Mouse (Mus musculus) embryonic facial prominence, embryonic 15.5 days (tissue): Measurements from ENCODE around the gene Mtx2. TPM values are rescaled to one million over a fixed set of nuclear protein-coding genes. Genes with fewer than 3 reads are reported as not detected.
A peak's percentile ranks its signal among the peaks of the same experiment; 100 is the strongest.

Experiments used
- ATAC-seq: fragments of 200-750 bp; cut with Nextera tagmentation; 2 replicates; pipeline ENCODE4 v1.8.0; 2017; ENCODE audit warnings: low read depth, moderate TSS enrichment; ENCODE audit not compliant: insufficient number of reproducible peaks, low FRiP score, low TSS enrichment
- H3K27ac ChIP-seq: fragments of 300-500 bp; sonication (generic); replicated peaks from 2 replicates; pipeline ENCODE4 v1.5.1; 2015; ENCODE audit warnings: mild to moderate bottlenecking, inconsistent platforms
- H3K27me3 ChIP-seq: fragments of 300-500 bp; sonication (generic); 2 replicates; pipeline ENCODE4 v1.6.1; 2015; ENCODE audit warnings: inconsistent platforms
- H3K36me3 ChIP-seq: fragments of 300-500 bp; sonication (generic); 2 replicates; pipeline ENCODE4 v1.6.1; 2015; ENCODE audit warnings: mild to moderate bottlenecking, inconsistent platforms
- H3K4me1 ChIP-seq: fragments of 300-500 bp; sonication (generic); 2 replicates; pipeline ENCODE4 v1.6.1; 2015; ENCODE audit warnings: inconsistent platforms
- H3K4me2 ChIP-seq: fragments of 300-500 bp; sonication (generic); replicated peaks from 2 replicates; pipeline ENCODE4 v1.6.1; 2015; ENCODE audit warnings: mild to moderate bottlenecking, inconsistent platforms
- H3K4me3 ChIP-seq: fragments of 300-500 bp; sonication (generic); replicated peaks from 2 replicates; pipeline ENCODE4 v1.5.1; 2015; ENCODE audit warnings: mild to moderate bottlenecking, inconsistent platforms
- H3K9ac ChIP-seq: fragments of 300-500 bp; sonication (generic); 2 replicates; pipeline ENCODE4 v1.6.1; 2015; ENCODE audit warnings: inconsistent platforms
- H3K9me3 ChIP-seq: fragments of 300-500 bp; sonication (generic); replicated peaks from 2 replicates; pipeline ENCODE4 v1.6.1; 2016; ENCODE audit warnings: inconsistent platforms
- WGBS: fragments of 180-500 bp; shearing (Covaris S2); methylation state at CpG from one replicate; pipeline ENCODE4 v1.1.7; 2015; 5-methylcytosine and 5-hydroxymethylcytosine counted together
- polyA plus RNA-seq: library from polyadenylated mRNA; unstranded; fragments of >200 nt; fragmentation: Nextera tagmentation; extraction: Ambion mirVana; gene quantifications from 2 replicates; pipeline ENCODE4 v1.2.1, GENCODE M21; 2015

Gene Mtx2
- polyA plus RNA-seq, 1 experiment from 2014 or later = 102 TPM

GRCm38 (mm10) chr2:74865414-74865813 is 39.8 kb downstream of the Mtx2 start:
- no peak for ATAC-seq
- no peak overlapping the region for H3K9ac ChIP-seq
- no peak overlapping the region for H3K4me2 ChIP-seq
- H3K27me3 ChIP-seq = no peaks in the 10 kb centered on the region
- H3K4me1 ChIP-seq = no peaks in the 10 kb centered on the region
- H3K27ac ChIP-seq = no peak overlapping the region
- no peak overlapping the region for H3K4me3 ChIP-seq
- no peaks in the 10 kb centered on the region for H3K9me3 ChIP-seq
- H3K36me3 ChIP-seq = peaks cover 3% of the 10 kb centered on the region; the same call in 1 of the 2 replicates

- 88% methylated on average over 9 of the region's 9 CpGs for WGBS
- H3K9ac ChIP-seq = no peak overlapping the region
- no peaks in the 10 kb centered on the region for H3K9me3 ChIP-seq
- H3K4me1 ChIP-seq = no peaks in the 10 kb centered on the region
- H3K36me3 ChIP-seq = peaks cover 6% of the 10 kb centered on the region; the same call in 1 of the 2 replicates
- no peak for ATAC-seq
- no peak overlapping the region for H3K4me2 ChIP-seq
- H3K4me3 ChIP-seq = no peak overlapping the region
- H3K27me3 ChIP-seq = no peaks in the 10 kb centered on the region
- no peak overlapping the region for H3K27ac ChIP-seq
Observed at GRCm38 (mm10) chr2:74874043-74874442, 48.4 kb downstream of the Mtx2 start.

DNA sequence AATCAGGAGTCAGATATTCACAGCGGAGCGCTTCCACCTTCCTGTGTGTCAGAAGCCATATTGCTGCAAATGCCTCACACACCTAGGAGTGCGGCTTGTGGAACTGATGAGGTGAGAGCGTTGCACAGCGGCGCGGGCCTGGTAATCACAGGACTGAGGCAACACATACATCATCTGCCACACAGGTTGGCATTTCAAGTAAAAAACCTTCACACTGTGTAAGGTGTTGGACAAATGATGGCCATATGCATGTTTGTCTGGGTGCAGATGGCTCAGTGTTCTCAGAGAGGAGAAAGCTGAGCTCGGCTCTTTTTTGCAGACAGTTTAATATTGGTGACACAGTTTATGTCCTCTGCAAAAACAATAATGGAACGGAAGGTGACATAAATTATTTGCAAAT is 58.8 kb downstream of the Mtx2 start:
- Histone ChIP-seq H3K27ac (no peak overlapping the region), H3K4me1 (0 out of 2 replicates have a peak, but pooled peaks cover 3% of the 10 kb centered on the region), H3K4me3 (no peak overlapping the region), H3K27me3 (no peaks in the 10 kb centered on the region), H3K4me2 (no peak overlapping the region), H3K9ac (no peak overlapping the region), H3K9me3 (no peaks in the 10 kb centered on the region), H3K36me3 (0 out of 2 replicates have a peak, but pooled peaks cover 5% of the 10 kb centered on the region)
- no peak for ATAC-seq
- 91% methylated on average over 9 of the region's 9 CpGs for WGBS

GRCm38 (mm10) chr2:74891868-74892267 is 66.3 kb downstream of the Mtx2 start:
- WGBS = 73% methylated on average over 5 of the region's 5 CpGs
- Histone ChIP-seq H3K4me2 (no peak overlapping the region), H3K27ac (no peak overlapping the region), H3K4me1 (peaks cover 6% of the 10 kb centered on the region; the same call in 1 of the 2 replicates), H3K4me3 (no peak overlapping the region), H3K27me3 (no peaks in the 10 kb centered on the region), H3K9ac (no peak overlapping the region), H3K9me3 (no peaks in the 10 kb centered on the region), H3K36me3 (no peaks in the 10 kb centered on the region)
- no peak for ATAC-seq

- 68% methylated on average over 7 of the region's 7 CpGs for WGBS
- Histone ChIP-seq H3K4me3 (no peak overlapping the region), H3K36me3 (no peaks in the 10 kb centered on the region), H3K9ac (no peak overlapping the region), H3K27me3 (no peaks in the 10 kb centered on the region), H3K9me3 (no peaks in the 10 kb centered on the region), H3K4me2 (no peak overlapping the region), H3K27ac (0 out of 2 replicates have a peak overlapping the region, but pooled peaks have one; percentile 51), H3K4me1 (peaks cover 6% of the 10 kb centered on the region; the same call in 1 of the 2 replicates)
- ATAC-seq = no peak
Observed at GRCm38 (mm10) chr2:74892881-74893615, 67.4 kb downstream of the Mtx2 start.

- Histone ChIP-seq H3K9me3 (no peaks in the 10 kb centered on the region), H3K9ac (no peak overlapping the region), H3K36me3 (no peaks in the 10 kb centered on the region), H3K4me3 (no peak overlapping the region), H3K27ac (peak overlapping the region; percentile 51), H3K27me3 (no peaks in the 10 kb centered on the region), H3K4me2 (no peak overlapping the region), H3K4me1 (peaks cover 6% of the 10 kb centered on the region; the same call in 1 of the 2 replicates)
- WGBS = 20% methylated on average over 2 of the region's 2 CpGs
- ATAC-seq = peak; percentile 57; the same call in 1 of the 2 replicates
Observed at GRCm38 (mm10) chr2:74894061-74894460, 68.5 kb downstream of the Mtx2 start.

- Histone ChIP-seq H3K9me3 (no peaks in the 10 kb centered on the region), H3K36me3 (no peaks in the 10 kb centered on the region), H3K27ac (0 out of 2 replicates have a peak overlapping the region, but pooled peaks have one; percentile 34), H3K27me3 (no peaks in the 10 kb centered on the region), H3K4me3 (no peak overlapping the region), H3K4me2 (no peak overlapping the region), H3K4me1 (0 out of 2 replicates have a peak, but pooled peaks cover 9% of the 10 kb centered on the region), H3K9ac (no peak overlapping the region)
- no peak for ATAC-seq
- WGBS = 20% methylated on average over 5 of the region's 5 CpGs
Observed at GRCm38 (mm10) chr2:74899973-74900372, 74.4 kb downstream of the Mtx2 start.

GRCm38 (mm10) chr2:74901764-74902295 is 76.2 kb downstream of the Mtx2 start:
- H3K4me2 ChIP-seq = no peak overlapping the region
- H3K9me3 ChIP-seq = no peaks in the 10 kb centered on the region
- 37% methylated on average over 3 of the region's 3 CpGs for WGBS
- H3K9ac ChIP-seq = no peak overlapping the region
- no peaks in the 10 kb centered on the region for H3K27me3 ChIP-seq
- ATAC-seq = no peak
- no peak overlapping the region for H3K27ac ChIP-seq
- H3K4me3 ChIP-seq = no peak overlapping the region
- peaks cover 10% of the 10 kb centered on the region; the same call in 1 of the 2 replicates for H3K4me1 ChIP-seq
- no peaks in the 10 kb centered on the region for H3K36me3 ChIP-seq

DNA sequence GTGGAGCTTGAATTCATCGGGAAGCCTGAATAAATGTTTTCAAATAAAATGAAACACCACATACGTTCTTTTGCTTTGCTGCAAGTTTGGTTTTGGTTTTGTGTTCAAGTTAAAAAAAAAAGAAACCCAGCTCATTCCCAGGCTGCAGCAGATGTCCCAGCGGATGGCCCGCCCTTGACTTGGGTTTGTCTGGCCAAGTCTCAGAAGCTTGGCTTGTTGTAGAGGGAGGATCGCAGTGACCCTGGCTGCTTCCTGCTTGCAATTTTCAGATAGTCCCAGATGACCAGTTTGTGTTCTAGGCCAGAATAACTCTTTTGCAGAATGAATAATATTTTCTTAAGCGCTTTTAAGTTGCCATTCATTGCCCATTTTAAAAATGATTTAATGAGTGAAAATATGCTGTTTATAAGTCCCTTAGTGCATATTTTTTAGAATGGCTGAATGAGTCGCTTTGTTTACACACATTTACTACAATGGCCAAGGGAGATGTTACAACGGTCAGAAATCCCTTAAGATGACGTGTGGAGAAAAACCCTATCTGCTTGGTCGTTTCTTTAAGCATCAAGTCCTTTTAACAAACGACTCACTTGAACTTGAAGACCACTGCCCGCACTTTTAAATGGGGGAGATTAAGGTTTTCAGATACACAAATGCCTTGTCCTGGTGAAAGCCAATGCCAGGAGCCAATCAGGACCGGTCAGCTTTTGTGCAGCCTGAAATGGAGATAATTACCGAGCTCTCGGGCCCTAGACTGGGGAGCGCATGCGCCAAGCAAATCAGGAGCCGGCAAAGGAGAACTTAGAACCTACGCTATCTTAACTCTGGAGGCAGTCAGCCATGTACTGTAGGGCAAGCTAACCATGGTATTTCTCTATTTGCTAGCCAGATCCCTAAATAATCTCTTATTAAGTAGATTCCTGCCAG is 82.0 kb downstream of the Mtx2 start:
- Histone ChIP-seq H3K4me3 (0 out of 2 replicates have a peak overlapping the region, but pooled peaks have one; percentile 5), H3K4me1 (peaks cover 8% of the 10 kb centered on the region; the same call in 1 of the 2 replicates), H3K27ac (peak overlapping the region; percentile 59; the same call in 1 of the 2 replicates), H3K27me3 (no peaks in the 10 kb centered on the region), H3K9me3 (no peaks in the 10 kb centered on the region), H3K4me2 (peak overlapping the region; percentile 4; the same call in 1 of the 2 replicates), H3K9ac (no peak overlapping the region), H3K36me3 (no peaks in the 10 kb centered on the region)
- no peak for ATAC-seq
- 52% methylated on average over 19 of the region's 19 CpGs for WGBS

DNA sequence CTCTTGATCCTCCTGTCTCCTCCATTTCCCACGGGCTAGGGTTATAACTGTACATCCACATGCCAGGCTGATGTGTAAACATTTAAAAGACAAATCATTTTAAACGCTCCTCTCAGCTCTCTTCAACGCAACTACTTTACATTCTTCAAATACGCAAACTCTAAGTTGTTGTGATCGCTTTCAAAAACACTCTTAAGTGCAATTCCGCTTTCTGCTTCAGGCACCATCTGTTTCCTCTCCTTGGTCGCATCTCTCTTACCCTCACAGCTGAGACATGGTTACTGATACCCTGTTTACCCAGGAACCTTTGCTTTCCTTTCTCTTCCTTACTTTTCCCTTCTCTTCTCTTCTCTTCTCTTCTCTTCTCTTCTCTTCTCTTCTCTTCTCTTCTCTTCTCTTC is 86.4 kb downstream of the Mtx2 start:
- Histone ChIP-seq H3K9ac (no peak overlapping the region), H3K4me3 (no peak overlapping the region), H3K27ac (no peak overlapping the region), H3K4me2 (no peak overlapping the region), H3K27me3 (no peaks in the 10 kb centered on the region), H3K9me3 (no peaks in the 10 kb centered on the region), H3K36me3 (no peaks in the 10 kb centered on the region), H3K4me1 (peaks cover 5% of the 10 kb centered on the region; the same call in 1 of the 2 replicates)
- 51% methylated on average over 7 of the region's 7 CpGs for WGBS
- no peak for ATAC-seq
